Mouse (Mus musculus) kidney, adult 2 months (tissue): ENCODE data around the gene Lhb. TPM values are rescaled to one million over a fixed set of nuclear protein-coding genes. Genes with fewer than 3 reads are reported as not detected.
A peak's percentile ranks its signal among the peaks of the same experiment; 100 is the strongest.

ENCODE experiments used
- DNase-seq: peaks from one replicate; pipeline ENCODE4 v3.0.0; 2021
- H3K27ac ChIP-seq: fragments of 200-500 bp; 2 replicates; pipeline ENCODE4 v1.5.1; 2012; ENCODE audit warnings: low read depth, low read length, control low read depth, inconsistent platforms; ENCODE audit not compliant: insufficient read depth
- H3K27me3 ChIP-seq: fragments of 200-500 bp; replicated peaks from 2 replicates; pipeline ENCODE4 v1.6.1; 2012; ENCODE audit warnings: mild to moderate bottlenecking, moderate library complexity, low read length, inconsistent platforms; ENCODE audit not compliant: control insufficient read depth, insufficient read depth
- H3K36me3 ChIP-seq: fragments of 200-500 bp; 2 replicates; pipeline ENCODE4 v1.6.1; 2012; ENCODE audit warnings: mild to moderate bottlenecking, moderate library complexity, low read length, inconsistent platforms; ENCODE audit not compliant: control insufficient read depth, insufficient read depth
- H3K4me1 ChIP-seq: fragments of 200-500 bp; 2 replicates; pipeline ENCODE4 v1.6.1; 2011; ENCODE audit warnings: low read length; ENCODE audit not compliant: control insufficient read depth, insufficient read depth
- H3K4me3 ChIP-seq: fragments of 200-500 bp; 2 replicates; pipeline ENCODE4 v1.5.1; 2011; ENCODE audit warnings: mild to moderate bottlenecking, low read depth, low read length, control low read depth; ENCODE audit not compliant: insufficient read depth
- CTCF ChIP-seq: fragments of 200-500 bp; conservative IDR thresholded peaks from 2 replicates; pipeline ENCODE4 v1.5.1; 2011; ENCODE audit warnings: low read depth, mild to moderate bottlenecking, control low read depth, low read length, moderate library complexity, mixed read lengths; ENCODE audit not compliant: insufficient read depth, insufficient read length
- POLR2A ChIP-seq: fragments of 200-500 bp; IDR thresholded peaks from one replicate; pipeline ENCODE4 v1.6.1; 2011; ENCODE audit warnings: low read depth, low read length, control low read depth
- WGBS: fragments of 180-500 bp; shearing (Covaris S2); methylation state at CpG from one replicate; pipeline ENCODE4 v1.1.7; 2018; 5-methylcytosine and 5-hydroxymethylcytosine counted together
- polyA plus RNA-seq: library from polyadenylated mRNA; depleted of rRNA; stranded (reverse); fragments of >200 nt; gene quantifications from 2 replicates; pipeline ENCODE4 v1.2.3, GENCODE M21; 2012

Lhb gene
- polyA plus RNA-seq, 1 experiment = not detected

- 73% methylated on average over 7 of the region's 7 CpGs for WGBS
- no peak overlapping the region for H3K27ac ChIP-seq
- H3K27me3 ChIP-seq = no peaks in the 10 kb centered on the region
- DNase-seq = no peak
- H3K4me3 ChIP-seq = no peak overlapping the region
- H3K4me1 ChIP-seq = no peaks in the 10 kb centered on the region
- H3K36me3 ChIP-seq = no peaks in the 10 kb centered on the region
- no peak for TF ChIP-seq CTCF
- TF ChIP-seq POLR2A = no peak
Measured at GRCm38 (mm10) chr7:45408351-45408750, 12.3 kb upstream of the Lhb start.

GRCm38 (mm10) chr7:45408949-45409348, 11.7 kb upstream of the Lhb start:
- DNase-seq = no peak
- Histone ChIP-seq H3K27me3 (no peaks in the 10 kb centered on the region), H3K4me1 (no peaks in the 10 kb centered on the region; the same call in 1 of the 2 replicates), H3K4me3 (no peak overlapping the region), H3K36me3 (no peaks in the 10 kb centered on the region), H3K27ac (no peak overlapping the region)
- TF ChIP-seq POLR2A (no peak), CTCF (no peak)
- 90% methylated on average over 17 of the region's 17 CpGs for WGBS

GRCm38 (mm10) chr7:45409497-45410163, 11.0 kb upstream of the Lhb start:
- 85% methylated on average over 8 of the region's 8 CpGs for WGBS
- Histone ChIP-seq H3K36me3 (no peaks in the 10 kb centered on the region), H3K4me3 (no peak overlapping the region), H3K4me1 (no peaks in the 10 kb centered on the region; the same call in 1 of the 2 replicates), H3K27me3 (no peaks in the 10 kb centered on the region), H3K27ac (no peak overlapping the region)
- TF ChIP-seq POLR2A = no peak
- no peak for TF ChIP-seq CTCF
- DNase-seq = no peak

- H3K27me3 ChIP-seq = no peaks in the 10 kb centered on the region
- H3K36me3 ChIP-seq = no peaks in the 10 kb centered on the region
- no peak overlapping the region for H3K27ac ChIP-seq
- no peaks in the 10 kb centered on the region; the same call in 1 of the 2 replicates for H3K4me1 ChIP-seq
- H3K4me3 ChIP-seq = no peak overlapping the region
- DNase-seq = no peak
- no peak for TF ChIP-seq CTCF
- no peak for TF ChIP-seq POLR2A
- 78% methylated on average over 2 of the region's 2 CpGs for WGBS
Measured at GRCm38 (mm10) chr7:45412421-45412820, 8.2 kb upstream of the Lhb start.

GRCm38 (mm10) chr7:45413113-45413863, 7.3 kb upstream of the Lhb start, which contains the start of gene Ntf5:
Gene Ntf5, plus strand, starts transcription at chr7:45413695.
- Histone ChIP-seq H3K4me1 (no peaks in the 10 kb centered on the region; the same call in 1 of the 2 replicates), H3K4me3 (peak within 1 kb of the TSS; percentile 38), H3K36me3 (no peaks in the 10 kb centered on the region), H3K27ac (no peak within 1 kb of the TSS), H3K27me3 (no peaks in the 10 kb centered on the region)
- WGBS = 4% methylated on average over 45 of the region's 45 CpGs
- peak; percentile 27 for DNase-seq
- no peak for TF ChIP-seq CTCF

GRCm38 (mm10) chr7:45413864-45414739, 6.5 kb upstream of the Lhb start:
- 3% methylated on average over 27 of the region's 27 CpGs for WGBS
- Histone ChIP-seq H3K4me3 (peak overlapping the region; percentile 38), H3K27ac (no peak overlapping the region), H3K4me1 (no peaks in the 10 kb centered on the region; the same call in 1 of the 2 replicates), H3K27me3 (no peaks in the 10 kb centered on the region), H3K36me3 (no peaks in the 10 kb centered on the region)
- DNase-seq = no peak
- TF ChIP-seq CTCF (no peak), POLR2A (no peak)
